Mouse (Mus musculus) intestine, postnatal 0 days (tissue): Measurements from ENCODE around the gene Gm20425. TPM values are rescaled to one million over a fixed set of nuclear protein-coding genes. Genes with fewer than 3 reads are reported as not detected.

Experiments used
- ATAC-seq: fragments of 200-750 bp; cut with Nextera tagmentation; 2 replicates; pipeline ENCODE4 v1.8.0; 2017; ENCODE audit warnings: mild to moderate bottlenecking, moderate TSS enrichment, moderate library complexity
- H3K27ac ChIP-seq: fragments of 300-500 bp; sonication (generic); 2 replicates; pipeline ENCODE4 v1.5.1; 2014; ENCODE audit warnings: mild to moderate bottlenecking, low read depth, low read length, moderate library complexity
- H3K27me3 ChIP-seq: fragments of 300-500 bp; sonication (generic); replicated peaks from 2 replicates; pipeline ENCODE4 v1.6.1; 2014; ENCODE audit warnings: low read length, mixed read lengths; ENCODE audit not compliant: control insufficient read depth, insufficient read depth
- H3K36me3 ChIP-seq: fragments of 300-500 bp; sonication (generic); 2 replicates; pipeline ENCODE4 v1.6.1; 2014; ENCODE audit warnings: mild to moderate bottlenecking, moderate library complexity; ENCODE audit not compliant: control insufficient read depth, insufficient read depth
- H3K4me1 ChIP-seq: fragments of 300-500 bp; sonication (generic); replicated peaks from 2 replicates; pipeline ENCODE4 v1.6.1; 2014; ENCODE audit warnings: antibody characterized with exemption, low read length, mixed read lengths; ENCODE audit not compliant: control insufficient read depth, insufficient read depth
- H3K4me2 ChIP-seq: fragments of 300-500 bp; sonication (generic); replicated peaks from 2 replicates; pipeline ENCODE4 v1.6.1; 2014; ENCODE audit warnings: low read depth, mild to moderate bottlenecking, moderate library complexity
- H3K4me3 ChIP-seq: fragments of 300-500 bp; sonication (generic); 2 replicates; pipeline ENCODE4 v1.5.1; 2014; ENCODE audit warnings: low read depth, low read length
- H3K9ac ChIP-seq: fragments of 300-500 bp; sonication (generic); 2 replicates; pipeline ENCODE4 v1.6.1; 2014; ENCODE audit warnings: mild to moderate bottlenecking, low read depth, low read length
- H3K9me3 ChIP-seq: fragments of 300-500 bp; sonication (generic); 2 replicates; pipeline ENCODE4 v1.6.1; 2016; ENCODE audit warnings: mixed run types; ENCODE audit not compliant: control insufficient read depth
- CTCF ChIP-seq: sonication (generic); IDR thresholded peaks from 2 replicates; pipeline ENCODE4 v1.5.1; 2016; ENCODE audit warnings: low read depth, mild to moderate bottlenecking, control low read depth, antibody characterized with exemption, moderate library complexity
- WGBS: fragments of 180-500 bp; shearing (Covaris S2); extraction: QIAGEN DNeasy Blood & Tissue Kit; methylation state at CpG from one replicate; pipeline ENCODE4 v1.1.7; 2014; 5-methylcytosine and 5-hydroxymethylcytosine counted together
- polyA plus RNA-seq: library from polyadenylated mRNA; unstranded; fragments of >200 nt; fragmentation: Nextera tagmentation; extraction: Ambion mirVana; gene quantifications from 2 replicates; pipeline ENCODE4 v1.2.1, GENCODE M21; 2015

The Gm20425 gene
- polyA plus RNA-seq, 1 experiment from 2014 or later = 8.9 TPM

DNA sequence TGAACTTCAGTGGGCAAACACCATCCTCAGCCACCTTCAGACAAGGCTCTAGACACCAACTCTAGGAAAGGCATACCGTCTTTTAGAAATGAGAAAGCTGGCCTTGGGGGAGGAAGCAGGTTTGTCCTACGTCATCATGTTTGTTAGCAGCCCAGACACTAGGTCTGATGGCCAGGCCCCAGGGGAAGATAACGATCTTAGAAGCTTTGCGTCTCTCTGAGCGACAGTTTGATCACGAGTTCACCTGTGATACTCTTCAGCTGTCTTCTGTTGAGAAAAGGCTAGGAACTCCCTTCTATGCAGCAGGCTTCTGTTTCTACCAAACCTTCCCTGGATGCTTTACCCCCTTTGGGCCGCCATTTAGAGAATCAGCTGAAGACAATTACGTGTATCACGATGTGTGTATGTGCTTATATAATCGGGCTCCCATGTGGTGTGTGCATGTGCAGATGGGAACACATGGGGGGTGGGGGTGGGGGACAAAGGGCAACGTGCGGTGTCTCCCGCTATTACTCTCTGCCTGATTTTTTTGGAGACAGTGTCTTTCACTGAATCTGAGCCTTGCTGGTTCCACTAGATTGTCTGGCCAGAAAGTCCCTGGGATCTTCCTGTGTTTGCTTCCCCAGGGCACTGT is 1.6 kb downstream of the Gm20425 start:
- no peak overlapping the region for H3K4me3 ChIP-seq
- 0 out of 2 replicates have a peak, but pooled peaks cover 2% of the 10 kb centered on the region for H3K4me1 ChIP-seq
- no peak for ATAC-seq
- H3K9me3 ChIP-seq = no peaks in the 10 kb centered on the region
- no peaks in the 10 kb centered on the region; the same call in 1 of the 2 replicates for H3K36me3 ChIP-seq
- no peak for TF ChIP-seq CTCF
- H3K4me2 ChIP-seq = no peak overlapping the region
- no peaks in the 10 kb centered on the region for H3K27me3 ChIP-seq
- H3K9ac ChIP-seq = no peak overlapping the region
- 74% methylated on average over 13 of the region's 13 CpGs for WGBS
- no peak overlapping the region for H3K27ac ChIP-seq

GRCm38 (mm10) chr9:103227760-103228159 is 2.3 kb downstream of the Gm20425 start:
- 0 out of 2 replicates have a peak, but pooled peaks cover 2% of the 10 kb centered on the region for H3K4me1 ChIP-seq
- H3K27ac ChIP-seq = no peak overlapping the region
- WGBS = 89% methylated on average over 16 of the region's 16 CpGs
- H3K27me3 ChIP-seq = no peaks in the 10 kb centered on the region
- no peak overlapping the region for H3K4me2 ChIP-seq
- no peak for ATAC-seq
- no peaks in the 10 kb centered on the region for H3K9me3 ChIP-seq
- H3K9ac ChIP-seq = no peak overlapping the region
- no peak for TF ChIP-seq CTCF
- H3K36me3 ChIP-seq = no peaks in the 10 kb centered on the region; the same call in 1 of the 2 replicates
- H3K4me3 ChIP-seq = no peak overlapping the region

DNA sequence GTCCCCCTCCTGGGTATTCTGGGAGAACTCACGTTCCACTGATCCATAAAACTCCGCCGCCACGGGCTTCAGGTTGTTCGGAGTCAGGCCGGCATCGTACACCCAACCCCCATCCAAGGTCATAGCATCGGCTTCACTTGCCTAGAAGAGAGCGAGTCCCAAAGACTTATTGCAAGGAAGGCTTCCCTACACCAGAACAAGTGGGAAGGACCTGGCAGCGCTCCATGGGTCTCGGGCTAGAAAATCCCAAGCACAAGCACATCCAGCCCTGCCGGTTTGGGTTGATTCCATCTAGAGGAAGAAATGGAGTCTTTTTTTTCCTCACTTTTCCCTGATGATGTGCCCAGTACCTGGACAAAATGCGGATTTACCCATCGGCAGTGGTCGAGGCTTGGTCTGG is 3.3 kb downstream of the Gm20425 start:
- Histone ChIP-seq H3K9me3 (no peaks in the 10 kb centered on the region), H3K9ac (no peak overlapping the region), H3K4me3 (no peak overlapping the region), H3K4me1 (0 out of 2 replicates have a peak, but pooled peaks cover 2% of the 10 kb centered on the region), H3K4me2 (no peak overlapping the region), H3K36me3 (no peaks in the 10 kb centered on the region; the same call in 1 of the 2 replicates), H3K27me3 (no peaks in the 10 kb centered on the region), H3K27ac (no peak overlapping the region)
- no peak for TF ChIP-seq CTCF
- WGBS = 92% methylated on average over 15 of the region's 15 CpGs
- ATAC-seq = no peak

DNA sequence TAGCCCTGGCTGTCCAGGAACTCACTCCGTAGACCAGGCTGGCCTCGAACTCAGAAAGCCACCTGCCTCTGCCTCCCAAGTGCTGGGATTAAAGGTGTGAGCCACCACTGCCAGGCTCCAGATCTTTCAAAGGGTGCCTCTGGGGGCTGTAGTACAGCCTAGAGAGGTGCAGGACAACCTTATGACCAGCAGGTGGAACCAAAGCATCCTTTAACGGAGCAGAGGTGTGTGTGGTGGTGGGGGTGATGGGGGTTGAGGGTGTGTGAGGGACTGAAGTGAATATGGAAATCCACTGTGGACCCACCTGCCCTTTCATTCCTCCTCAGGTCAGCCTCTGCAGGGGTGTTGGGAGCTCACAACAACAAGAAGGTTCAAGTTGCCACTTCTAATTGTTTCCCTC is 4.6 kb downstream of the Gm20425 start:
- Histone ChIP-seq H3K36me3 (no peaks in the 10 kb centered on the region; the same call in 1 of the 2 replicates), H3K27me3 (no peaks in the 10 kb centered on the region), H3K4me2 (no peak overlapping the region), H3K4me1 (0 out of 2 replicates have a peak, but pooled peaks cover under 1% of the 10 kb centered on the region), H3K9ac (no peak overlapping the region), H3K27ac (no peak overlapping the region), H3K4me3 (no peak overlapping the region), H3K9me3 (no peaks in the 10 kb centered on the region)
- ATAC-seq = no peak
- 67% methylated on average over 3 of the region's 3 CpGs for WGBS
- peak; percentile 77 for TF ChIP-seq CTCF

DNA sequence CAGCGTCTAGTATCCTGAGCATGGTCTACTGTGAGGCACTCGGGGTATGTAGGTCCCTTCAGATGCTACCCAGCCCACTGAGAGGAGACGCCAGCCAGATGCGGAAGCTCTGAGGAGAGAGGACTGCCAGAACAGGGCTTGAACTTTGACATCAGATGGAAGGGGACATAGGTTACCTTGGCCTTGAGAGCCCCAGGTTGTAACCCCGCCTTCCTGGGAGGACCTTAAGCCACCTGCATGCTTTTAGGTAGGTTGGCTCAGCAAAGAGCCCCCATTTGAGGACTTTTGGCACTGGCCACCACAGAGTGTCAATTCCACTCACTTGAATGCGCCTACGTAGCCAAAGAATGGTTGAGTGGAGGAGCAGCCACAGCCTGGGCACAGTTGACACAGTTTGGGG is 5.4 kb downstream of the Gm20425 start:
- Histone ChIP-seq H3K4me2 (no peak overlapping the region), H3K9ac (no peak overlapping the region), H3K36me3 (no peaks in the 10 kb centered on the region; the same call in 1 of the 2 replicates), H3K4me1 (no peaks in the 10 kb centered on the region), H3K27me3 (no peaks in the 10 kb centered on the region), H3K27ac (no peak overlapping the region), H3K4me3 (no peak overlapping the region), H3K9me3 (no peaks in the 10 kb centered on the region)
- ATAC-seq = no peak
- 92% methylated on average over 7 of the region's 7 CpGs for WGBS
- no peak for TF ChIP-seq CTCF

DNA sequence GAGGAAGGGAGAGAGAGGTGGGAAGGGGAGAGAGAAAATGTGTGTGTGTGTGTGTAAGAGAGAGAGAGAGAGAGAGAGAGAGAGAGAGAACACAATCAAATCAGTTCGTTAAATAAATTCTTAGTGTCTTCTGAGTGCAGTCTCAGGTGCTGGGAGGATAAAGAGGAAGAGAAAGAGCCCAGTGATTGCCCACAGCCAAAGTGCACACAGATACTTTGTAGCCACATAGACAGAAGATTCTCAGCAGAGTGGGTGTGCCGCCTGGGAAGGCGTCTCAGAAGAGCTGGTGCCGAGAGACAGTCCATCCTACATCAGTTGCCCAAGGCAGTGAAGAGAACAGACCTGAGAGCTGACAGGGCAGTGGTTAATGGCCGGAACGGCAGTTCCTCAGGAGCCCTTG is 15.8 kb downstream of the Gm20425 start:
- H3K27ac ChIP-seq = no peak overlapping the region
- no peaks in the 10 kb centered on the region for H3K27me3 ChIP-seq
- H3K36me3 ChIP-seq = no peaks in the 10 kb centered on the region
- no peak overlapping the region for H3K4me3 ChIP-seq
- H3K9me3 ChIP-seq = no peaks in the 10 kb centered on the region
- WGBS = 78% methylated on average over 6 of the region's 6 CpGs
- no peak for ATAC-seq
- H3K4me2 ChIP-seq = no peak overlapping the region
- no peak for TF ChIP-seq CTCF
- H3K9ac ChIP-seq = no peak overlapping the region
- no peaks in the 10 kb centered on the region for H3K4me1 ChIP-seq
